Mouse (Mus musculus): Measurements from ENCODE around the gene Pigp. TPM values are rescaled to one million over a fixed set of nuclear protein-coding genes. Genes with fewer than 3 reads are reported as not detected.

Gene Pigp
- polyA plus RNA-seq, 1 experiment from 2014 or later: 127 TPM

- Histone ChIP-seq H3K4me3 (replicated peaks) (no peak overlapping the region), H3K27me3 (no peaks in the 10 kb centered on the region), H3K9me3 (replicated peaks) (no peaks in the 10 kb centered on the region), H3K9ac (no peak overlapping the region), H3K27ac (replicated peaks) (no peak overlapping the region), H3K4me1 (no peaks in the 10 kb centered on the region), H3K36me3 (no peaks in the 10 kb centered on the region), H3K4me2 (replicated peaks) (no peak overlapping the region)
- no peak for ATAC-seq (ENCODE audit: insufficient number of reproducible peaks, low FRiP score, low TSS enrichment, low read depth)
- 93% methylated on average over 7 of the region's 7 CpGs for WGBS
Observed at GRCm38 (mm10) chr16:94387690-94388089, 16.0 kb upstream of the Pigp start.

GRCm38 (mm10) chr16:94383277-94383676 is 11.6 kb upstream of the Pigp start:
- no peak overlapping the region for H3K4me2 ChIP-seq (replicated peaks)
- H3K9ac ChIP-seq: no peak overlapping the region
- no peaks in the 10 kb centered on the region for H3K9me3 ChIP-seq (replicated peaks)
- 96% methylated on average over 3 of the region's 3 CpGs for WGBS
- no peak overlapping the region for H3K27ac ChIP-seq (replicated peaks)
- H3K4me3 ChIP-seq (replicated peaks): no peak overlapping the region
- no peaks in the 10 kb centered on the region for H3K36me3 ChIP-seq
- no peak for ATAC-seq (ENCODE audit: insufficient number of reproducible peaks, low FRiP score, low TSS enrichment, low read depth)
- peaks cover 5% of the 10 kb centered on the region; the same call in 1 of the 2 replicates for H3K4me1 ChIP-seq
- no peaks in the 10 kb centered on the region for H3K27me3 ChIP-seq

- Histone ChIP-seq H3K9me3 (replicated peaks) (no peaks in the 10 kb centered on the region), H3K27me3 (no peaks in the 10 kb centered on the region), H3K4me2 (replicated peaks) (no peak overlapping the region), H3K4me1 (peaks cover 13% of the 10 kb centered on the region), H3K4me3 (replicated peaks) (no peak overlapping the region), H3K36me3 (no peaks in the 10 kb centered on the region), H3K27ac (replicated peaks) (no peak overlapping the region), H3K9ac (no peak overlapping the region)
- WGBS: 81% methylated on average over 1 of the region's 1 CpGs
- no peak for ATAC-seq (ENCODE audit: insufficient number of reproducible peaks, low FRiP score, low TSS enrichment, low read depth)
Observed at GRCm38 (mm10) chr16:94379386-94379785, 7.7 kb upstream of the Pigp start.

GRCm38 (mm10) chr16:94370915-94371300 is 734 bp downstream of the Pigp start:
- Histone ChIP-seq H3K27ac (replicated peaks) (peak overlapping the region; percentile 98), H3K27me3 (no peaks in the 10 kb centered on the region), H3K36me3 (no peaks in the 10 kb centered on the region), H3K4me3 (replicated peaks) (peak overlapping the region; percentile 94), H3K4me1 (peaks cover 19% of the 10 kb centered on the region), H3K9ac (peak overlapping the region; percentile 93), H3K9me3 (replicated peaks) (no peaks in the 10 kb centered on the region), H3K4me2 (replicated peaks) (peak overlapping the region; percentile 67)
- peak; percentile 83 for ATAC-seq (ENCODE audit: insufficient number of reproducible peaks, low FRiP score, low TSS enrichment, low read depth)
- WGBS: under 1% methylated on average over 42 of the region's 43 CpGs

GRCm38 (mm10) chr16:94370173-94370914 is 1.3 kb downstream of the Pigp start, which contains the start of gene Ttc3:
Gene Ttc3, plus strand, starts transcription at chr16:94370618.
- WGBS: under 1% methylated on average over 79 of the region's 79 CpGs
- Histone ChIP-seq H3K27me3 (no peaks in the 10 kb centered on the region), H3K4me2 (replicated peaks) (peak within 1 kb of the TSS; percentile 67), H3K9ac (peak within 1 kb of the TSS; percentile 93), H3K36me3 (no peaks in the 10 kb centered on the region), H3K4me1 (peaks cover 19% of the 10 kb centered on the region), H3K9me3 (replicated peaks) (no peaks in the 10 kb centered on the region), H3K27ac (replicated peaks) (peak within 1 kb of the TSS; percentile 98), H3K4me3 (replicated peaks) (peak within 1 kb of the TSS; percentile 94)
- peak; percentile 91 for ATAC-seq (ENCODE audit: insufficient number of reproducible peaks, low FRiP score, low TSS enrichment, low read depth)

GRCm38 (mm10) chr16:94369596-94370172 is 2.0 kb downstream of the Pigp start:
- Histone ChIP-seq H3K4me2 (replicated peaks) (peak overlapping the region; percentile 67), H3K27ac (replicated peaks) (peak overlapping the region; percentile 98), H3K27me3 (no peaks in the 10 kb centered on the region), H3K9me3 (replicated peaks) (no peaks in the 10 kb centered on the region), H3K36me3 (peaks cover 3% of the 10 kb centered on the region; the same call in 1 of the 2 replicates), H3K9ac (peak overlapping the region; percentile 93), H3K4me3 (replicated peaks) (peak overlapping the region; percentile 94), H3K4me1 (peaks cover 16% of the 10 kb centered on the region)
- no peak for ATAC-seq (ENCODE audit: insufficient number of reproducible peaks, low FRiP score, low TSS enrichment, low read depth)
- 7% methylated on average over 6 of the region's 6 CpGs for WGBS

GRCm38 (mm10) chr16:94365435-94365834 is 6.2 kb downstream of the Pigp start:
- H3K36me3 ChIP-seq: peaks cover 3% of the 10 kb centered on the region; the same call in 1 of the 2 replicates
- no peaks in the 10 kb centered on the region for H3K27me3 ChIP-seq
- H3K4me2 ChIP-seq (replicated peaks): no peak overlapping the region
- no peak overlapping the region for H3K9ac ChIP-seq
- H3K4me3 ChIP-seq (replicated peaks): no peak overlapping the region
- no peak for ATAC-seq (ENCODE audit: insufficient number of reproducible peaks, low FRiP score, low TSS enrichment, low read depth)
- WGBS: 77% methylated on average over 3 of the region's 3 CpGs
- no peak overlapping the region for H3K27ac ChIP-seq (replicated peaks)
- peaks cover 20% of the 10 kb centered on the region for H3K4me1 ChIP-seq
- H3K9me3 ChIP-seq (replicated peaks): no peaks in the 10 kb centered on the region

- WGBS: 93% methylated on average over 4 of the region's 4 CpGs
- no peak overlapping the region for H3K9ac ChIP-seq
- H3K4me2 ChIP-seq (replicated peaks): no peak overlapping the region
- peaks cover 11% of the 10 kb centered on the region; the same call in 1 of the 2 replicates for H3K4me1 ChIP-seq
- H3K9me3 ChIP-seq (replicated peaks): no peaks in the 10 kb centered on the region
- no peak for ATAC-seq (ENCODE audit: insufficient number of reproducible peaks, low FRiP score, low TSS enrichment, low read depth)
- no peak overlapping the region for H3K27ac ChIP-seq (replicated peaks)
- peaks cover 3% of the 10 kb centered on the region; the same call in 1 of the 2 replicates for H3K36me3 ChIP-seq
- H3K27me3 ChIP-seq: no peaks in the 10 kb centered on the region
- H3K4me3 ChIP-seq (replicated peaks): no peak overlapping the region
Observed at GRCm38 (mm10) chr16:94363814-94364213, 7.8 kb downstream of the Pigp start.

GRCm38 (mm10) chr16:94362174-94362873 is 9.3 kb downstream of the Pigp start:
- peak; percentile 47; the same call in 1 of the 2 replicates for ATAC-seq (ENCODE audit: insufficient number of reproducible peaks, low FRiP score, low TSS enrichment, low read depth)
- Histone ChIP-seq H3K4me3 (replicated peaks) (no peak overlapping the region), H3K9me3 (replicated peaks) (no peaks in the 10 kb centered on the region), H3K4me1 (peaks cover 6% of the 10 kb centered on the region; the same call in 1 of the 2 replicates), H3K36me3 (peaks cover 3% of the 10 kb centered on the region; the same call in 1 of the 2 replicates), H3K4me2 (replicated peaks) (no peak overlapping the region), H3K27ac (replicated peaks) (peak overlapping the region; percentile 22; the same call in 1 of the 2 replicates), H3K9ac (no peak overlapping the region), H3K27me3 (no peaks in the 10 kb centered on the region)
- WGBS: 35% methylated on average over 10 of the region's 10 CpGs

GRCm38 (mm10) chr16:94360578-94361350 is 10.9 kb downstream of the Pigp start:
- Histone ChIP-seq H3K4me1 (peaks cover 6% of the 10 kb centered on the region; the same call in 1 of the 2 replicates), H3K36me3 (peaks cover 3% of the 10 kb centered on the region; the same call in 1 of the 2 replicates), H3K4me3 (replicated peaks) (no peak overlapping the region), H3K9me3 (replicated peaks) (no peaks in the 10 kb centered on the region), H3K27me3 (no peaks in the 10 kb centered on the region), H3K4me2 (replicated peaks) (no peak overlapping the region), H3K9ac (no peak overlapping the region), H3K27ac (replicated peaks) (0 out of 2 replicates have a peak overlapping the region, but pooled peaks have one; percentile 6)
- 78% methylated on average over 13 of the region's 13 CpGs for WGBS
- 0 out of 2 replicates have a peak, but pooled peaks have one; percentile 20 for ATAC-seq (ENCODE audit: insufficient number of reproducible peaks, low FRiP score, low TSS enrichment, low read depth)
